Comparison of ENCODE assay signal across 8 mouse cellular contexts in genomic region chr2:26443876-26444275, GRCm38 (mm10). TPM values are rescaled to one million over a fixed set of nuclear protein-coding genes. Genes with fewer than 3 reads are reported as not detected.
DNase-seq lines count a peak whose midpoint lies in the region; ATAC-seq and TF ChIP-seq lines count a peak whose summit lies in the region.

No protein-coding gene starts in this region.

- H3K4me2 ChIP-seq in embryonic facial prominence, embryonic 13.5 days: peak overlapping the region; percentile 87
- peak overlapping the region; percentile 72 for H3K4me2 ChIP-seq in intestine, embryonic 16.5 days (ENCODE audit: low read depth, low read length)
- H3K4me2 ChIP-seq in neural tube, embryonic 13.5 days: peak overlapping the region; percentile 89

- TF ChIP-seq POLR2A in lung, adult 2 months (IDR thresholded peaks at IDR 0.05; ENCODE audit: borderline replicate concordance, extremely low read depth, low read depth, low read length): no peak

- ATAC-seq in embryonic facial prominence, embryonic 13.5 days (ENCODE audit: insufficient number of reproducible peaks, insufficient read depth, low FRiP score, low TSS enrichment, low read depth): no peak
- ATAC-seq in intestine, embryonic 16.5 days: no peak
- no peak for ATAC-seq in neural tube, embryonic 13.5 days (ENCODE audit: low read depth)

- peaks cover 29% of the 10 kb centered on the region for H3K36me3 ChIP-seq in embryonic facial prominence, embryonic 13.5 days
- H3K36me3 ChIP-seq in intestine, embryonic 16.5 days (ENCODE audit: control insufficient read depth, insufficient read depth, low read length): no peaks in the 10 kb centered on the region; the same call in none of the 2 replicates
- peaks cover 30% of the 10 kb centered on the region for H3K36me3 ChIP-seq in neural tube, embryonic 13.5 days

- peak overlapping the region; percentile 94 for H3K9ac ChIP-seq in embryonic facial prominence, embryonic 13.5 days
- H3K9ac ChIP-seq in intestine, embryonic 16.5 days (ENCODE audit: low read depth, low read length): peak overlapping the region; percentile 86
- peak overlapping the region; percentile 90 for H3K9ac ChIP-seq in neural tube, embryonic 13.5 days

- DNase-seq in lung, adult 2 months: no peak
- DNase-seq in lung, postnatal 25 days (ENCODE audit: low spot score): no peak
- no peak for DNase-seq in frontal cortex, adult 2 months (ENCODE audit: extremely low spot score in 1 of 2, low spot score in 1 of 2)
- DNase-seq in embryo, embryonic 10 days (ENCODE audit: low spot score): no peak
- no peak for DNase-seq in embryo, embryonic 9.5 days (ENCODE audit: extremely low spot score)

- peak overlapping the region; percentile 32 for H3K4me3 ChIP-seq in lung, adult 2 months (replicated peaks; ENCODE audit: extremely low read depth, low read depth, low read length)
- peak overlapping the region; percentile 95 for H3K4me3 ChIP-seq in embryonic facial prominence, embryonic 13.5 days
- peak overlapping the region; percentile 77 for H3K4me3 ChIP-seq in intestine, embryonic 16.5 days (ENCODE audit: low read length)
- peak overlapping the region; percentile 89 for H3K4me3 ChIP-seq in neural tube, embryonic 13.5 days

- H3K27ac ChIP-seq in embryonic facial prominence, embryonic 13.5 days: no peak overlapping the region
- H3K27ac ChIP-seq in intestine, embryonic 16.5 days (ENCODE audit: low read length): no peak overlapping the region
- no peak overlapping the region for H3K27ac ChIP-seq in neural tube, embryonic 13.5 days (replicated peaks)

- no peaks in the 10 kb centered on the region for H3K27me3 ChIP-seq in embryonic facial prominence, embryonic 13.5 days
- no peaks in the 10 kb centered on the region for H3K27me3 ChIP-seq in intestine, embryonic 16.5 days (replicated peaks; ENCODE audit: control insufficient read depth, insufficient read depth, low read length)
- no peaks in the 10 kb centered on the region for H3K27me3 ChIP-seq in neural tube, embryonic 13.5 days

- no peak for TF ChIP-seq CTCF in lung, adult 2 months (IDR thresholded peaks at IDR 0.05; ENCODE audit: insufficient read depth, low read length)

- WGBS in lung, adult 2 months: 11% methylated on average over 3 of the region's 3 CpGs
- 51% methylated on average over 3 of the region's 3 CpGs for WGBS in embryonic facial prominence, embryonic 13.5 days
- 23% methylated on average over 3 of the region's 3 CpGs for WGBS in intestine, embryonic 16.5 days
- WGBS in neural tube, embryonic 13.5 days: 71% methylated on average over 3 of the region's 3 CpGs

- H3K9me3 ChIP-seq in embryonic facial prominence, embryonic 13.5 days: no peaks in the 10 kb centered on the region
- no peaks in the 10 kb centered on the region for H3K9me3 ChIP-seq in intestine, embryonic 16.5 days (ENCODE audit: control insufficient read depth, low read length)
- H3K9me3 ChIP-seq in neural tube, embryonic 13.5 days: no peaks in the 10 kb centered on the region

- H3K4me1 ChIP-seq in lung, adult 2 months (ENCODE audit: control insufficient read depth, insufficient read depth, low read length): peaks cover 17% of the 10 kb centered on the region
- H3K4me1 ChIP-seq in embryonic facial prominence, embryonic 13.5 days: peaks cover 33% of the 10 kb centered on the region
- H3K4me1 ChIP-seq in intestine, embryonic 16.5 days (ENCODE audit: control insufficient read depth, insufficient read depth, low read length): peaks cover 20% of the 10 kb centered on the region
- peaks cover 56% of the 10 kb centered on the region for H3K4me1 ChIP-seq in neural tube, embryonic 13.5 days (replicated peaks)

RNA-seq across cellular contexts. Expression of gene Sec16a, which starts 1.1 kb away (rescaled TPM):
- polyA plus RNA-seq in lung, adult 2 months (2012; rRNA removed): 69.0 and 72.8 TPM in 2 replicates
- 22.7 and 27.9 TPM in 2 replicates for polyA plus RNA-seq in embryonic facial prominence, embryonic 13.5 days (2015; fragmentation: Nextera tagmentation; extraction: Ambion mirVana)
- 19.1 and 20.4 TPM in 2 replicates for polyA plus RNA-seq in intestine, embryonic 16.5 days (2015; fragmentation: Nextera tagmentation; extraction: Ambion mirVana)
- 18.4 and 20.7 TPM in 2 replicates for polyA plus RNA-seq in neural tube, embryonic 13.5 days (2015; fragmentation: Nextera tagmentation; extraction: Ambion mirVana)
- 30.8 and 36.1 TPM in 2 replicates for polyA plus RNA-seq in frontal cortex, adult 2 months (2012; rRNA removed)

RNA-seq across cellular contexts. Expression of gene Inpp5e, which starts 34.9 kb away (rescaled TPM):
- polyA plus RNA-seq in lung, adult 2 months (2012; rRNA removed): 26.4 and 27.2 TPM in 2 replicates
- polyA plus RNA-seq in embryonic facial prominence, embryonic 13.5 days (2015; fragmentation: Nextera tagmentation; extraction: Ambion mirVana): 24.2 and 24.5 TPM in 2 replicates
- polyA plus RNA-seq in intestine, embryonic 16.5 days (2015; fragmentation: Nextera tagmentation; extraction: Ambion mirVana): 14.8 and 15.9 TPM in 2 replicates
- polyA plus RNA-seq in neural tube, embryonic 13.5 days (2015; fragmentation: Nextera tagmentation; extraction: Ambion mirVana): 24.6 and 25.5 TPM in 2 replicates
- polyA plus RNA-seq in frontal cortex, adult 2 months (2012; rRNA removed): 26.6 and 31.6 TPM in 2 replicates

RNA-seq across cellular contexts. Expression of gene Pmpca, which starts 54.7 kb away (rescaled TPM):
- 20.0 and 28.1 TPM in 2 replicates for polyA plus RNA-seq in lung, adult 2 months (2012; rRNA removed)
- polyA plus RNA-seq in embryonic facial prominence, embryonic 13.5 days (2015; fragmentation: Nextera tagmentation; extraction: Ambion mirVana): 92.3 and 98.7 TPM in 2 replicates
- 102 and 105 TPM in 2 replicates for polyA plus RNA-seq in intestine, embryonic 16.5 days (2015; fragmentation: Nextera tagmentation; extraction: Ambion mirVana)
- polyA plus RNA-seq in neural tube, embryonic 13.5 days (2015; fragmentation: Nextera tagmentation; extraction: Ambion mirVana): 96.5 and 97.6 TPM in 2 replicates
- polyA plus RNA-seq in frontal cortex, adult 2 months (2012; rRNA removed): 104 and 106 TPM in 2 replicates

RNA-seq across cellular contexts. Expression of gene Entr1, which starts 54.8 kb away (rescaled TPM):
- polyA plus RNA-seq in lung, adult 2 months (2012; rRNA removed): 89.2 and 94.4 TPM in 2 replicates
- 142 and 153 TPM in 2 replicates for polyA plus RNA-seq in embryonic facial prominence, embryonic 13.5 days (2015; fragmentation: Nextera tagmentation; extraction: Ambion mirVana)
- 80.4 and 88.4 TPM in 2 replicates for polyA plus RNA-seq in intestine, embryonic 16.5 days (2015; fragmentation: Nextera tagmentation; extraction: Ambion mirVana)
- polyA plus RNA-seq in neural tube, embryonic 13.5 days (2015; fragmentation: Nextera tagmentation; extraction: Ambion mirVana): 158 and 164 TPM in 2 replicates
- 291 and 306 TPM in 2 replicates for polyA plus RNA-seq in frontal cortex, adult 2 months (2012; rRNA removed)

Comparison
In these comparisons a context has a peak if more than half of its experiments do, and no peak if none do; other contexts are left out.
1. H3K4me3 ChIP-seq: peak in every context shown above with its lines; median percentile 95 in embryonic facial prominence, embryonic 13.5 days; 89 in neural tube, embryonic 13.5 days; 77 in intestine, embryonic 16.5 days; 32 in lung, adult 2 months.